8 mouse cellular contexts compared by ENCODE assay signal in genomic region chr7:24133996-24134828, GRCm38 (mm10). TPM values are rescaled to one million over a fixed set of nuclear protein-coding genes. Genes with fewer than 3 reads are reported as not detected.
DNase-seq lines count a peak whose midpoint lies in the region; ATAC-seq and TF ChIP-seq lines count a peak whose summit lies in the region.

Zfp235 (plus strand) TSS chr7:24134169.

- peaks cover 13% of the 10 kb centered on the region for H3K4me1 ChIP-seq in G1E (ENCODE audit: insufficient read depth, low read depth, low read length)
- peaks cover 13% of the 10 kb centered on the region for H3K4me1 ChIP-seq in forebrain, embryonic 16.5 days (replicated peaks; ENCODE audit: control insufficient read depth, insufficient read depth, low read length)
- H3K4me1 ChIP-seq in lung, embryonic 15.5 days: peaks cover 13% of the 10 kb centered on the region

- H3K9me3 ChIP-seq in G1E (replicated peaks): no peaks in the 10 kb centered on the region
- no peaks in the 10 kb centered on the region for H3K9me3 ChIP-seq in forebrain, embryonic 16.5 days (ENCODE audit: control insufficient read depth, low read length)
- H3K9me3 ChIP-seq in lung, embryonic 15.5 days: no peaks in the 10 kb centered on the region

- WGBS in forebrain, embryonic 16.5 days: 3% methylated on average over 32 of the region's 32 CpGs
- WGBS in lung, embryonic 15.5 days: 2% methylated on average over 32 of the region's 32 CpGs

- intact Hi-C loops in heart, postnatal 36 days (cut with DNase I): loop anchor here (1.0 to 10.0 kb wide), 5 partner anchors 22 to 271 kb away; partner anchors contain the start of genes Zfp108, Zfp112 and Zfp94

- H3K4me3 ChIP-seq in G1E (ENCODE audit: low read depth, low read length): peak within 1 kb of the TSS; percentile 76
- peak within 1 kb of the TSS; percentile 86 for H3K4me3 ChIP-seq in forebrain, embryonic 16.5 days (replicated peaks; ENCODE audit: low read length)
- peak within 1 kb of the TSS; percentile 73 for H3K4me3 ChIP-seq in lung, embryonic 15.5 days

- ATAC-seq in G1E (ENCODE audit: extremely low read depth, insufficient number of reproducible peaks, low FRiP score, poor library complexity, severe bottlenecking): peak; percentile 96
- ATAC-seq in forebrain, embryonic 16.5 days: peak; percentile 98
- ATAC-seq in lung, embryonic 15.5 days (ENCODE audit: borderline replicate concordance, extremely low read depth, low FRiP score, low TSS enrichment): peak; percentile 94; the same call in 1 of the 2 replicates

- peaks cover 34% of the 10 kb centered on the region for H3K36me3 ChIP-seq in G1E (replicated peaks)
- H3K36me3 ChIP-seq in forebrain, embryonic 16.5 days (ENCODE audit: control insufficient read depth, insufficient read depth): peaks cover 18% of the 10 kb centered on the region; the same call in 1 of the 2 replicates
- peaks cover 28% of the 10 kb centered on the region for H3K36me3 ChIP-seq in lung, embryonic 15.5 days

- peak within 1 kb of the TSS; percentile 91 for H3K4me2 ChIP-seq in forebrain, embryonic 16.5 days (ENCODE audit: low read length)
- H3K4me2 ChIP-seq in lung, embryonic 15.5 days: peak within 1 kb of the TSS; percentile 71

- H3K27me3 ChIP-seq in G1E (ENCODE audit: insufficient read depth, low read length): no peaks in the 10 kb centered on the region
- no peaks in the 10 kb centered on the region for H3K27me3 ChIP-seq in forebrain, embryonic 16.5 days (replicated peaks; ENCODE audit: control insufficient read depth, insufficient read depth, low read length)
- no peaks in the 10 kb centered on the region for H3K27me3 ChIP-seq in lung, embryonic 15.5 days

- TF ChIP-seq CTCF in G1E (IDR thresholded peaks at IDR 0.05; ENCODE audit: low read depth, low read length): no peak

- H3K9ac ChIP-seq in forebrain, embryonic 16.5 days (replicated peaks; ENCODE audit: low read depth, low read length): peak within 1 kb of the TSS; percentile 92
- H3K9ac ChIP-seq in lung, embryonic 15.5 days: peak within 1 kb of the TSS; percentile 65

- peak; percentile 75 for DNase-seq in G1E (ENCODE audit: low spot score)
- DNase-seq in cerebellum, adult 18-20 months: peak; percentile 89 to 93
- DNase-seq in heart, postnatal 36 days: peak; percentile 84 to 86
- DNase-seq in layer of hippocampus, adult 8-10 months (ENCODE audit: low spot score in 2 of 2): peak; percentile 88 to 91
- DNase-seq in ovary, adult 18-20 months (ENCODE audit: low spot score): peak; percentile 71
- peak; percentile 93 for DNase-seq in thymus, postnatal 0 days (ENCODE audit: low spot score)

- peak within 1 kb of the TSS; percentile 73 for H3K27ac ChIP-seq in forebrain, embryonic 16.5 days (ENCODE audit: low read length)
- no peak within 1 kb of the TSS; the same call in 1 of the 2 replicates for H3K27ac ChIP-seq in lung, embryonic 15.5 days

RNA-seq across cellular contexts. Expression of gene Zfp235, which starts in this region (rescaled TPM):
- total RNA-seq in G1E (2014; fragmentation: Nextera tagmentation): 12.7 and 16.6 TPM in 2 replicates
- total RNA-seq in G1E (2017): 6.6 and 7.9 TPM in 2 replicates
- 0.99 and 1.5 TPM in 2 replicates for polyA plus RNA-seq in G1E (2012)
- 26.9 and 31.5 TPM in 2 replicates for polyA plus RNA-seq in forebrain, embryonic 16.5 days (2015; fragmentation: Nextera tagmentation; extraction: Ambion mirVana)
- total RNA-seq in heart, postnatal 36 days (2021): 1 to 10 TPM; 5.5 to 6.0 TPM
- total RNA-seq in layer of hippocampus, adult 8-10 months (2022): 10 to 100 TPM; 20.9 to 25.6 (median 21.8) TPM
- 16.6 and 18.5 TPM in 2 replicates for polyA plus RNA-seq in lung, embryonic 15.5 days (2015; fragmentation: Nextera tagmentation; extraction: Ambion mirVana)
- 10.5 and 11.6 TPM in 2 replicates for polyA plus RNA-seq in thymus, postnatal 0 days (2015; fragmentation: Nextera tagmentation; extraction: Ambion mirVana)
